Mouse (Mus musculus) left cerebral cortex, adult 8-10 months (tissue): ENCODE measurements around the gene Col11a1. TPM values are rescaled to one million over a fixed set of nuclear protein-coding genes. Genes with fewer than 3 reads are reported as not detected.
A peak's percentile ranks its signal among the peaks of the same experiment; 100 is the strongest.

Experiments used
- DNase-seq, 2 experiments: peaks; one replicate each; pipeline ENCODE4 v3.0.0; 2022; ENCODE audit warnings: low spot score in 2 of 2
- total RNA-seq, 4 experiments: library from RNA; stranded (reverse); gene quantifications; 2 replicates each; pipeline ENCODE4 v1.2.4; 2022

Col11a1 gene
- 1 to 10 TPM; 5.3 to 7.1 (median 6.8) TPM for total RNA-seq

DNA sequence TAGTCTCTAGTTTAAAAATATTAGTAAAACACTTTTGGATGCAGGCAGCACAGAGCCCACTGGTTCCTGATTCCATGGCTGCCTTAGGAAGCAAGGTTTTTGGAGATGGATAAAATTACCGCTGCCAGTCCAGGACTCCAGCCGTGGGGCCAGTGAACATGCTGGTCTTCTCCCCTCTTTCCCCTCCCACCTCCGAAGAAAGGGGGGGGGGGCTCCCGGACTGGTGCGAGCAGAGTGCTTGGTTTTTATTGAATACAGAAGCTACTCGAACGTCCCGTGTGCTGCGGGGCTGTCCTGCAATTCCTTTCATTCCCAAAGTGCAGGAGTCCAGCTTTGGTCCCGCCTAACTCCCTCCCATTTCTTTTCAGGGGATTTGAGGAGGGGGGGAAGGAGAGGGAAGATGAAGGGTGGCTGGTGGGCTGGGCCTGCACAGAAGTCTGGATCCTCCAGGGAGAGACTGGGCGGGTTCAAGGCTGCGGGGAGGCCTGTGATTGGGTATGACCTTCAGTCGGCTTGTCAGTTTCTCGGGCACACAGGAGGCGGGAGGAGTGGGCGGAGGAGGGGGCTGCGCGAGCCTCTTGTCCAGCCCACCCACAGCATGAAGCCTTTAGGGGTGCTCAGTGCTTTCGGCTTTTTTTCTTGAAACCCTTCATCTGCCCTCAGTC lies at the start of gene Col11a1:
TSS of gene Col11a1 (plus strand) at position 570 of the 665 bp plus-strand sequence.
- DNase-seq, result peak; percentile 13 to 41

DNA sequence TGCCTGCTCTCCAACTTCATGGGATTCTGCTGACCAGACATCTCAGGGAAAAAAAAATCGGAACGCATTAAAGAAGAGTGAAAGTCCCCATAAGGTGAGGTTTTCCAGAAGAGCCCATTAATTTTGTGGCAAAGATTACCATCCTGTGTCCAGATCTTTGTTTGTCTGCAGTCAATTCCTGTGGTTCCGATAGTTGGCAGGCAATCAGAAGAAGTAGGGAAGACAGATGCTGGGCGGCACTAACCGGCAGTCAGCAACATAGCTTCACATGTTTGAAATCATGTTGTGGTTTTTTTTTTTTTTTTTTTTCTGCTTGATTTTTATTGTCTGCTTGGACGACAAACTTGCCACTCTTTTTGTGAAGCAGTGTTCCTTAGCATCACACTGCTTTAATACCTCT lies 39.4 kb upstream of the Col11a1 start:
- no peak for DNase-seq

DNA sequence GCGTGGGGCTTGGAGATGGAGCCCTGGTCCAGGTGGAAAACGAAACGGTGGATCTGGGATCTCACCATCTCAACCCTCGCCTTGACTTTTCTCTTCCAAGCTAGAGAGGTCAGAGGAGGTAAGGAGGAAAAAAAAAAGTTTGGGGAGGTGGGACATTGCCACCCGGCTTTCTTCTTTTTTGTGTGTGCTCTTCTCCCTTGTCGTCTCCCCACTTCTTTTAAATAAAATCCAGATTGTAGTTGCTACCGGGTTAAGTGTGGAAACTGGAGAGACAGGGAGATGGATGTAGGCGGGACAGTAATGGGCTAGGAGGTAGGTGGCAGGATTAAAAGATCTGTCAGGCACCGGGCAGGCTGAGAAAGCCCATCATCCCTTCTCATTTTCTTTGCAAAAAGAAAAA lies 546 bp downstream of the Col11a1 start:
- DNase-seq, result no peak

DNA sequence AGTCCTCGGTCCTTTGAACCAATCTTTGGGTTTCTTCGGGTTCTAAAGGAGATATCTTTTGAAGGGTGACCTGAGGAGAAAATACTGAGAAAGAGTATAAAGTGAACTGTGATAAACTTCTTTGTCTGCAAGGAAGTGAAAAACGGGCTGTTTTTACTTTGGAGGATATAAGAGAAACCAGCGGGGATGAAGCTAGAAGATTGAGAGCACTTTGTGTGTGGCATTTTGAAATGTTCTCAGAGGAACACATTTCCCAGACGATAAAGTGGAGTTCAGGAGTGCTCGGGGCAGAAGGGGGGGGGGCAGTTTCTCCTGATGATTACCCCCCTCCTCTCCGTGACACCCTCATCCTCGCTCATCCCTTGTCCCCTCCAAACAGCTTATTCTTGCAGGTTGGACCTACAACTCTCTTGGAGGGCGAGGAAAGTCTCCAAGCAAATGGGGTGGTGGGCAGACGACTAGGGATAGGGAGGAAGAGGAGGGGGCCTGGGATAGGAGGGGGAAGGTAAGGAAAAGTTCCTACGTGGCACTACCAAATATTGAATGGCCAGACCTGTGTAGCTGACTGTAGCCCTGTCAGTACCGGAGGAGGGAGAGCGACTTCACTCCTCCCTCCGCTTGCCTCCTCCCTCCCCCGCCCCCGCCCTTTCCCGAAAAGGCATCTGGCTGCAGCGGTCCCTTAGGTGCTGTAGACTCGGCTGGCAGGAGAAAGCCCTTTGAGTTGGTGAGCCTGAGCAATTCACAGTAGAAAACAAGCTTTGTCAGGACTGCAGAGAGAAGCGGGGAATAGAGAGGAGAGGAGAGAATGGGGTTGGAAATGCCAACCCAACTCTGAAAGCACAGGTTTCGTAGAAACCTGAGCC lies 1.2 kb downstream of the Col11a1 start:
- DNase-seq, result peak in 1 of 2 experiments; percentile 5

DNA sequence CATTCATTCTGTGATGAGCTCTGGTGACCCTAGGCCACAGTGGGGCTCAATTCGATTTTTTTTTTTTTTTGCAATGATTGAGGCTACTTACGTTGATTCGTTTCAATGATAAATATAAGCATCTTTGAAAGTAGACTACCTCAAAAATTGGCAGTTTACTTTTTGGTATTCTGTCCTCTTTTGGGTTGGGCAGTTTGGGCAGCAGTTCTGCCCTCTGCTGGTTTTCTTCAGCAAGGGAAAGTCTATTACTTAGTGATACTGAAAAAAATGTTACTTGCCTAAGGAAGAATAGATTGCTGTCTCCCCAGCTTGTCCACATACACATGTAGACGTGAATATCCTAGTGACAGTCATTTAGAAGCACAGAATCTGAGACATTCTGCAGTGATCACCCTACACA lies 2.0 kb downstream of the Col11a1 start:
- no peak for DNase-seq

DNA sequence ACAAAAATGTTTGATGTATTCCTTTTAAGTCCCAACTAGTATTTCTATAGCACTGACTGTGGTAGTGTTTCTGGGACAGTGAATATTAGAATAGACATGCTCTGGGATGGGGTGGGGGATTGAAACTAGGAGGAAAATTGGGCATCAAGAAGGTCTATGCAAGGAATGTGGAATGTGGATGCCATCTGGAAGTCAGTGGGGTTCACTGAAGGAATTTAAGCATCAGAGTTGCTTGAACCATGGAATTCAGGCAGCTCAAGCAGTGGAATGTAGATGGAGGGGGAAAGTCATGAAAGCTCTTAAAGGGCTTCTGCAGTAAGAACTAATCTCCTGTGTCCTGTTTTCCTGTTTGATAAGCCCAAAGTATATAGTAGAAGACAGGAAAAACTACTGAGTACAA lies 22.1 kb downstream of the Col11a1 start:
- no peak for DNase-seq

DNA sequence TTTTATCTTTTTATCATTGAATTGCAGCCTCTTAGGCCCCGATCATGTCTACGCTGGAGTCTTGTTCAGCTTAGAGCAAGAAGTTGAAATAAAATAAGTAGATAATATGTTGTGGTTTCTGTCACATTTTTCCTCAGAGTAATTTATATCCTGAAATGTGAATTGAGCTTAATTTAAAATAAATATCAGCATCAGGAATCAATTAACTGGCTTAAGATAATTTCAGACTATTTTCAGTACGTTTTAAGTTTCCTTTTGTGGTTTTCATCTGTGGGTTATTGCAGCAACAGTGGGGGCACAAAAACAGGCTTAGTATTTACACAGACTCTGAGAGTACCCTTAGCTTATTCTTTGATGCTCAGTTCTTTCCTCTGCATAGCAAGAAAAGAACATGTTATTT lies 23.2 kb downstream of the Col11a1 start:
- DNase-seq, result no peak

DNA sequence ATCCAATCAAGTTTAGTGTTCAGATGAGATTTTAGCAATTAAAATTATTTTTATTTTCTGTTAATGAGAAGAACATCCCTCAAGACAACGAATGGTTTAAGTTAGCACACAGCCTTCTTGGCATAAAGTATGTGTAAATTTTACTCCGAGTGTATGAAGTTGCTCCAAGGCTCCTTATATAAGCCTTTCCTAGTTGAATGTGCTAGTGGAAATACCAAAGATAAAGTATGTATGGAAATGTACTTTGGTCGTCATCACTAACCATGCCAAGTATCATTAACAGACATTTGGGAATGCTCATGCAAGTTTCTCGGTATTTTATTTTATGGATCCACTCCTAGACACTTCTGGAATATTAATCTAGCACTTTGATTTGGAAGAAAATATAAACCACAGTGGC lies 34.8 kb downstream of the Col11a1 start:
- DNase-seq, result no peak

DNA sequence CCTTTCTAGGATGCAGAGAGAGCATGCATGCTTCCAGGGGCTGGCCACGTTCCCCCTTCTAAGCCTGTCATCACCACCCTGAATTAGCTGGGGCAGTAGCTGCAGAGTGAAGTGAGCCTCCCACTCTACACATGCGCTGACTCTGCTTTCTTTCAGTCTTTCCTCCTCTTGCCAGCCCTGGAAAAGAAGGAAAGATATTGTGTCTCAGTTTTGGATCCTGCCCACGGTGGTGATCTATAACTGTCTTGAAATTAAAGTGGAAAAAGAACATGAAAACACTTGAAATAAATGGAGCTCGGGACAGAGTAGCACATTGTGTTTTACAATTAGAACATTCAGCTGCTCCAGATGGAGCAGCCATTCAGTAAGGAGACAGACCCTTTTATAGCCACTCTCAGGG lies 35.2 kb downstream of the Col11a1 start:
- peak in 1 of 2 experiments; percentile 30 for DNase-seq

DNA sequence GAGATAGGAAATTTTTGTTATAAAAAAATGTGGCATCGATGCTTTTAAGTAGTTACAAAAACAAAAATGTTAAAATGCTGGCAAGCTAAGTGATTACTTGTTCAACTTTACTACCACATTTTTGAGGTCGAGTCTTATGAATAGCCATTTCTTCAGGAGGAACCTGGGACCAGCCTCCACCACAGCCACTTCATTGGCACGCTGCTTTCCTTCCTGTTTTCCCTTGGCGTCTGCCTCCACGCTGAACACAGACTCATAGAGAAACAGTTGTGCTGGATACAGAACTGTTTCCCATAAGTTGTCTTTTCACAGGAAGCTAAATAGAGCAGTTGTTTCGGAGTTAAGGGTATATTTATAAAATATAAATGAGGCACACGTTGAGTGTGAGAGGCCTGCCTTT lies 69.0 kb downstream of the Col11a1 start:
- DNase-seq, result no peak

DNA sequence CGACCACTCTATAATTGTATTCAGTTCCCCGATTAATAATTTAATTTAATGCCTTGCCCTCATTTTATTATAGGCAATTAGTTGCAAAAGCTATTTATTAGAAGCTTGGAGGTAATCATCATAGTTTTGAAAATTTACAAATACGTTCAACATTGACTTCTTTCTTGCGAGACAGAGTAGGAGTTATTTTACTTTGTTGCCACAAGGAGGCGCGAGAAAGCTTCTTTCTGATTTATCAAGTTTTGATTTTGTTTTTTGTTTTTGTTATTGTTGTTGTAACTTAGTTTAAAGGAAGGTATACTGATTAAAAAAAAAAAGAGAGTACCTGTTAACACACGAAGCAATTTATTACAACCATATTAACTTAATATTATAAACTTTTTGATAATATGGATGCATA lies 76.8 kb downstream of the Col11a1 start:
- no peak for DNase-seq

DNA sequence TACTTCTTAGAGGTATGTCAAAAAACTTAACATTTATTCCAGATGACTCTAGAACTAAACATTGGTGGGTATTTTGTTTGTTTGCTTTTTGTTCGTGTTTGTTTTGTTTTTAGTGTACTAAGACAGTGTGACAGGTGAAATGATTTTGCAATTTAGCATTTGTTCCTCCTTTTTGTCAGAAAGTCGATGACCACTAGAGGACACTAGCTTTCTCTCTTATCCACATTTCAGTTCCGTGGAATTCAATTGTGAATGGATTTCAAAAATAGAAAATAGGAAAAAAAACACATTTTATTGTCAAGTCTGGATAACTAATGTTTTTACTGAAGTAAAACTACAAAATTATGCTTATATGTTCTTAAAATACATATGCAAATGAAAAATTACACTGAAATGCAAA lies 116.8 kb downstream of the Col11a1 start:
- no peak for DNase-seq

DNA sequence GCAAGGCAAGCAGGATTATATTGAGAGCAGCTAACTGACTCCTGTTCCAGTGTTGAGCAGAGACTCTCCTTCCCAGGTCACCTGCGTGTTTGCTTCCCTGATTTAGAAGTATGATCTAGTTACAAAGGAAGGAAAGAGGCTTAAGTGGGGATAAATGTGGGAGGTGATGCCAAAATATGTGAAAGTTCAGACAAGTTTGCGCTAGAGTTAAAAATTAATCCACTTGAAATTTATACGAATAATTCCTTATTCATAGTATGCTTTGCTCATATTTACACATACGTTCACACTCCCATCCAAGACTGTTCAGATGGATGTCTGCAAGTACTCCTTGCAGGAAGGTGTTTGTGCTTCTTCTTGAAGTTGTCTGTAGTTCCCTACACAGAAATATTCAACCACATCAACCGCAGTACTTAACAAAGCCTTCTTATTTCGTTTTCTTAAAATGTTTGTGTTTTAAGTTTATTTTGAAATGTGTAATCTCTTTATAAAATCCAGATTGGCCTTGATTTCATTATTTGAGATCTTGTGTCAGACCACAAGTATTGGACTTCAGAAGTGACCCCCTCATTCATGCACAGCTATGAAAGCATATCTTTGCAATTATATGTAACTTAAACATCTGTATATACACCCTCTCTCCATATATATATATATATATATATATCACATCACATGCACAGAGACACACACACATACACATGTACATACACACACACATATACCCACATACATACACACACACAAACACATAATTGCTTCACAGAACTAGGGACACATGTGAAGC lies 167.8 kb downstream of the Col11a1 start:
- DNase-seq, result no peak

DNA sequence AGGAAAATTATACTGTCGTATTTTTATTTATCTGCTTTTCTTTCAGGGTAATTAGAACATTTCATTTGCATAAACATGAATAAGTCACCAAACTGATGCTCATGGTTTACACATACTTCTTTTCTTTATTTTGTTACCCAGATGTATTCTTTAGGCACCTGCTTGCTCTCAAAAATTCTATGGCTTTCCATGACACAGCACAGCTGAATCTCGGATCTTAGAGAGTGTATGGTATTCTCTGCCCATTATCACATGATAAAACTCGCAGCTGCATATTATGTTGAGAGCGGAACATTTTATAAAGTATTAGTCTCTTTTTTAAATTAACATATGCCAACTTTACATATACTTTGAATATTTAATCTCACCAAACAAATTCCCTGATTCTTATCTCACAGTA lies 181.9 kb downstream of the Col11a1 start:
- DNase-seq, result no peak

DNA sequence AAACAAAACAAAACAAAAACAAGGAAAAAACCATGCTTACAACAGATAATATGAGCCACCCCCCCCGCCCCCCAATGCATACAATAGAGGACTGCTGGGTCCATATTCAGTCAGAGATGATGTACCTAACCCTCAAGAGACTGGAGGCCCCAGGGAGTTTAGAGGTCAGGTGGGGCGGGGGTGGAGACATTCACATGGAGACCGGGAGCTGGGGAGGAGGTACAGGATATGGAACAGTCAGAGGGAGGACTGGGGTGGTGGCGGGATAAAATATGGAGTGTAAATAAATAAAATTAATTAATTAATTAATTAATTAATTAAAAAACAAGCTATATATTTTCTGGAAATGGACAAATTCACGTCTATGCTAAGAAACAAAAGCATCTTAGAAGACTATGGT lies 185.8 kb downstream of the Col11a1 start:
- DNase-seq, result no peak

DNA sequence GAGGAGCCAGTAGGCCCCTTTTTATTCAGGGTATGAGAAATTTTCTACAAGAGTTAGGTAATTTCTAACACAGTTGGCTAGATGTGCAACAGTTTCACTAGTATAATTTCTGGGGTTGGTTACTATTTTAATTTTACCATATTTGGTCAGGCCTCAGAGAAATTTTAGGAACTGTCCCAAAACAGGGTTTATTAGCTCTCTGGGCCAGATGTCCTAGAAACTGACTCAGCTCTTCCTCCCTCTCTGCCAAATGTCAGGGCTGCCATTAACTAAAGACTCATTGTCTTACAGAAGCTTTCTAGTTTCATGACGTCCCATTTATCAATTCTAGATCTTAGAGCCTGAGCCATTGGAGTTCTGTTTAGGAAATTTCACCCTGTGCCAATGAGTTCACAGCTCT lies 199.2 kb downstream of the Col11a1 start:
- DNase-seq, result no peak
